Mouse (Mus musculus): ENCODE data around the gene Xpo4. TPM values are rescaled to one million over a fixed set of nuclear protein-coding genes. Genes with fewer than 3 reads are reported as not detected.
"Not testable (repeated sequence)": the region's sequence is repeated elsewhere in the genome, so short reads cannot be mapped to it uniquely, and the experiment has no call there.

The Xpo4 gene
- 10 to 100 TPM; 10.5 to 12.7 TPM for total RNA-seq (2021)

DNA sequence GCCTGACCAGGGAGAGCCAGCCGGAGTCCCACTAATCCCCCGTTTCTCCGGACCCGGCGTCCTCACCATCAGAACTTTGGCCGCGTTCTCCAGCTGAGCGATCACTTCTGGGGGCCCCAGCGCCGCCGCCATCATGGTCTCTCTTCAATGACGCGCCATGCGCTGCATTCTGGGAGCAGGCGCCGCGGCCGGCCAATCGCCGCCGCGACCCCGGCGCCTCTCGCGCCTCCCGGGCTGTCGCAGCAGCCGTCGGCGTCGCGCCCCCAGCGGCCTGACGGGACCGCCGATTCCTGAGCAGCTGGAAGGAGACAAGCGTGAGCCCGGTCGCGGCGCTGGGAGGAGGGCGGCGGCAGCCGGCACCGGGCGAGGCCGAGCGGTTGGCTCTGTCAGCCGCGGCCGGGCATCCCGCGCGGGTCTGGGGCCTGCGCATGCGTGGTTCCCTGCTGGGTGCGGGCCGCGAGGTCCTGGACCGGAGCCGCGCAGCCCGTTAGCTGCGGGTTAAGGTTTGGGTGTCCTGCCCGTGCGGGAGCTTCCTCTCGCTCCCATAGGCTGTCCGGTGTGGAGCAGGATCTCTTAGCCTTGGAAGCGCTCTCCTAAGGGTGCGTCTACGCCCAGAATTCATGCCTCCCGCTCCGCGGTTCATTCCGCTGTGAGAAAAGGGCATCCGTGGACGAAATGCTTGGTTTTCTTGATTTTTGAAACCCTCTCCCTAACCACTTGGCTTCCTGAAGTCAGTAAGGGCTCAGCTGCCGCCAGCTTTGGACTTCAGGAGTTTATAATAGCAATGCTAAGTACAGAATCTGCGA, at the start of gene Xpo4:
Xpo4 (minus strand) TSS at position 609 of the 806 bp plus-strand sequence.
- DNase-seq: peak; percentile 85 to 91
- intact Hi-C loops (cut with DNase I): no loop called here

DNA sequence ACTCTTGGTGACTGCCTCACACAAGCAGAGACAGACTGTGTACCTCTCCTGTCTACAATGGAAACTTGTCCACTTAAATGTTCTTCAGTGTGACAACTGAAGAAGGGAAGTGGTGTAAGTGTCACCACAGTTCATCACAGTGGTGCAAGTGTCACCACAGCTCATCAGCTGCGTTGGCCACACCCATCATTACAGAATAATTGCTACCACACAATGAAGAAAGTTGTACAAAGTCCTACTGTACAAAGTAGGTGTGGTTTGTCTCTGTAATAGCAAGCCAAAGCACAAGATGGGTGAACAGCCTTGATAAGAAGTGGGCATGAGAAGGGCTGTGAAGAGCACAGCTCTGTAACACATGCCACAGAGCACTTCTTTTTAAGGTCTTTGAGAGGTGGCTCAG, 47.7 kb upstream of the Xpo4 start:
- DNase-seq: no peak
- intact Hi-C loops (cut with DNase I): no loop called here

DNA sequence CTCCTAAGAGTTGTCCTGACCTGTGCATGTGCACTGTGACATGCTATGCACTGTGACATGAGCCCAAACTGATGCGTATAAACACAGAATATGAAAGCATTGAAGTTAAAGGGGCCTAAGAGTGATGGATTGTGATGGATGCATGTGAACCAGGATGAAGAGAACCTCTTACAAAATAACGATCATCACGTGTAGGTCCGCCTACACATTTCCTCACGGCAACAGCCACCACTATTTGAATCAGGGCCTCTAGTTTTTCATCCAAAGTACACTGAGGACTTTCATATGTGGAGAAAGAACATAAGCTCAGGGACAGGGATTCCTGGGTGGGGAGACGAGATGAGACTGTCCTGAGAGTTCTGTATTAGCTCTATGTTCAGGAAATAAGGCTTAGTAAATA, 45.8 kb upstream of the Xpo4 start:
- no peak for DNase-seq
- intact Hi-C loops (cut with DNase I): no loop called here

DNA sequence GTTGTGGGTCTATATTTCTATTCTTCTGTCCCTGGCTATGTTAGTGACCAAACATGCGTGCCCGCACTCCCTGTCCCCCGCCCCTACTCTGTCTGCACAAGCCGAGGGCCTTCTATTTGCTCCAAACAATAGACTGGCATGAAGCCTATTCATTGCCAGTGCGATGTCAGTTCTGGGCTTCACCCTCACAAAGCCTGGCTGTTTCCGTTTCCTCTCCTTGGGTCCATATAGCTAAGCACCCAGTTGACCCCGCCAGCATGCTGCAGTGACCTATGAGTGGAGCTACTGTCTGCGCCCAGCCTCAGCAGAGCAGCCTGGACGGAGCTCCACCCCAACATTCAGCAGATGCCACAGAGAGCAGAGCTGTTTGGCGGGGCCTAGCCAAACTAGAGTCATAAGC, 43.9 kb upstream of the Xpo4 start:
- DNase-seq: peak in 1 of 2 experiments; percentile 45
- intact Hi-C loops (cut with DNase I): loop anchor here (2.0 kb wide), 1 partner anchor 22 kb away; no protein-coding TSS in a partner anchor

DNA sequence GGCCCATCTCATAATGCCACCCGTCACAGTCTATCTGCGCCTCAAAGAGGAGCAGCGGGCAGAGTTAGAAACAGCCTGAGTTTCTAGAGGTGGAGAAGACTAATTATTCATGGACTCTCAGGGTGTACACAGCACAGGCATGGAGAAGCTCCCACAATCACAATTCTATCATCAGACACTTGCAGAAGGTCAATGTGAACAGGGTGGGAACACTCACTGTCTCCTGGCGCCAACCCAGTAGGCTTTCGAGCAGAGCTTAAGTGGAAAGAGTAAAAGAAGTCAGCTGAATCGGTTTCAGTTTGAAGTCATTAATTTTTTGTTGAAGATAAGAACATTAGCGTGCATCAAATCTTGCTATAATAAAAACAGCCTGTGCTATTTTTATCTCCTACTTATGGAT, 43.4 kb upstream of the Xpo4 start:
- peak; percentile 44 to 49 for DNase-seq
- intact Hi-C loops (cut with DNase I): loop anchor here (2.0 kb wide), 1 partner anchor 22 kb away; no protein-coding TSS in a partner anchor

DNA sequence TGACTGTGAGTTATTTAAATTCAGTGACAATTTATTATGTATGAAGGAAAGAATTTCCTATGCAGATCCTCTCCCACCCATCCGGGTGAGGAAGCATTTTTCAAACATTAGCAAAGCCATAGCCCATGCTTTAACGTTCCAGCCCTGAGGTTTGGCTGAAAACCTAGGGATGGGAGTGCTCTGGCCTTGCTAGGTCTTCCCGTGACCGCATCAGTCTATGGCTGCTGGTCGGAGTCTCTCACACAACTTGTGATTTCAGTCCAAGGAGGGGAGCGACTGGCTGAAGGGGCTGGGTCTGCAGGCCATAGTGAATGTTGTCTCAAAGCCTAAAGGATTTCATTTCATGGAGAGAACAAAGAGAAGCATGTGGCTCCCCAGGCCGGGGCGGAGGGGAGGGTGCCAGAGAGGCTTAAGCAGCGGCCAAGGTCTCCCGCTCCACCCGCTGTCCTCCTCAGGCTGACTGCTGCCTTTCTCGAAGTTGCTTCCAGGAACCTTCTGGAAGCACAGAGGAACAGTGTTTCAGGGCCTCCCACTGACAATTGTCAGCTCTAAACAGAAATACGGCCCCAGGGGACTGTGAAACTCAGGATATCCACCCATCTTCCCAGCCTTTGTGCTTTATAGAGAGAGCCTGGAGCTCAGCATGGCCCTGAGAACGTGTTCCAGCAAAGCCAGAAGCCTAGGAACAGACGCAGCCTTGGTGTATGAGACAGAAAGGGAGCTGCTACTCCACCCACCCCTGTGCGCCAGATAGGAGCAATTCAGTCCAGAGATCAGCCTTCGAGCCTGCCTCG, 42.1 kb upstream of the Xpo4 start:
- peak; percentile 59 to 64 for DNase-seq
- intact Hi-C loops (cut with DNase I): loop anchor here (2.0 kb wide), 1 partner anchor 38 kb away; no protein-coding TSS in a partner anchor

DNA sequence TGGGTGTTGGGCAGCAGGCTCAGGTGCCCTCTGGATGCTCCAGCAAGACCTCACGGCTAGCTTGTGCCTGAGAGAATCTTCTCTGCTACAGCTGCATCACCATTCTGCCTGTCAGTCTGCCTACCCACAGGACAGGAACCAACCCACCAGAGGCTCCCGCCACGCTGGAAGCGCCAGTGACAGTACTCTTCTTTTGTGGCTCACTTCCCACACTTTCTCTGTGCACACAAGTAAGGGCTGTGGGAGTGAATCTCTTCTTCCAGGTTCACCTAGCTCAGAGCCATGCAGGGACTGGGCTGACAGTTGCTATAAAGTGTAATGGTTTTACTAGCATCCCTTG, 41.5 kb upstream of the Xpo4 start:
- intact Hi-C loops (cut with DNase I): loop anchor here (2.0 kb wide), 1 partner anchor 38 kb away; no protein-coding TSS in a partner anchor
- no peak for DNase-seq

DNA sequence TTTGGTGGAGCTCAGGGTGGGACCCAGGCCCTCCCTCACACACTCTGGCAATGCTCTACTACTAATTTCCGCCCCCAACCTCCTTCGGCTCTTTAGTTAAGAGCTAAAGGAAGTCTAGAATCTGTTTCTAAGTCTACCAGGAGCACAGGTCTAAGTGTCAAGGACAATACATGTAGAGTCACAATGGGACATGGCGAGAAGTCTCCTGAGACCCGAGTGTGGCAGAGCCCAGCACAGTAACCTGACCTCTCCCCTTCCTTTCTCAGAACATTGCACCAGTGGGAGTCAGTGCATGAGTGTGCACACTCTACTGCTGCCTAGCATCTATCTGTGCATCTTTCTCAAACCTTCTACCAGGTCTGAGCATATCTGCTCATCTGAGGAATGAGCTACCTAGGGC, 40.5 kb upstream of the Xpo4 start:
- no peak for DNase-seq
- intact Hi-C loops (cut with DNase I): loop anchor here (2.0 kb wide), 1 partner anchor 39 kb away; no protein-coding TSS in a partner anchor

DNA sequence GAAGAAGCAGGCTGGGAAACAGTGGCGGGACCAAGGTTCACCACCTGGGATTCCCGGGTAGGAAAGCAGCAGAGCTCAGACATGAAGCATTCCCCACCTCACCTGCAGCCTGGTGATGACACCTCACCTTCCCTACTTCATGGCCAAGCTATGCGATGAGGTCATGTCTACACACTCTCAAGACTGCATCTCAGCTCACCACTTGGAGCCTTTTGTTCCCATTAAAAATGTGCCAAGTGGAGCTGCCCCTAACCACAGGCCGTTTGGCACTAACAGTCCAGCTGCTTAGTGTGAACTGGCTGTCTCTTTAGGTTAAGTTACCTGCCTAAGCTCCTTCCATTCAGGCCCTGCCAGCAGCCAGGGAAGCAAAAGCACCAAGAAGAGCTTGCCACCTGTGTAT, 39.8 kb upstream of the Xpo4 start:
- DNase-seq: no peak
- intact Hi-C loops (cut with DNase I): no loop called here

DNA sequence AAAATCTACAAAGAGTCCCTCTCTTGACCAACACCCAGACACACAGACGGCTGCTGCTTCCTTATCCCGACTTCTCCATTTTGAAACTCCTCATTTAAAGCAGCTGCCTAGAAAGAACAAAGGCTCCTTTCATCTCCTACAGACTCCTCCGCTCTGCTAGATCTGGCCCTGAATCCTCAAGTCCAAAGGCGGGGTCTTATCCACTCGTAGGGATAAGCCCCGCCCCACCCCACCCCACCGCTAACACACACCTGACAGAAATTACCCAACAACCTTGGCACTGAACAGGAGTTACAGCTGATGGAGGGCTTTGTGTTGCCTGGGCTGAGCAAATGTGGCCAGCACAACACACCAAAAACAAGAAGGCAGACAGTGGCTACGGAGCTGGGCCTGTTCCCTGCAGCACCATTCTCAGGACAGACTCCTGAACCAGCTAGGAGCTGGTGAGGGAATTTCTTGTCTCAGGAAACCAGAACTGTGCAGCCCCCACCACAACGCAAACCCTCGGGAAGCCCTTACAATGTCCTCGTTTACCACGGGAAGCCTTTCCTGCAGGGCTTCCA, 36.8 kb upstream of the Xpo4 start:
- no peak for DNase-seq
- intact Hi-C loops (cut with DNase I): no loop called here

DNA sequence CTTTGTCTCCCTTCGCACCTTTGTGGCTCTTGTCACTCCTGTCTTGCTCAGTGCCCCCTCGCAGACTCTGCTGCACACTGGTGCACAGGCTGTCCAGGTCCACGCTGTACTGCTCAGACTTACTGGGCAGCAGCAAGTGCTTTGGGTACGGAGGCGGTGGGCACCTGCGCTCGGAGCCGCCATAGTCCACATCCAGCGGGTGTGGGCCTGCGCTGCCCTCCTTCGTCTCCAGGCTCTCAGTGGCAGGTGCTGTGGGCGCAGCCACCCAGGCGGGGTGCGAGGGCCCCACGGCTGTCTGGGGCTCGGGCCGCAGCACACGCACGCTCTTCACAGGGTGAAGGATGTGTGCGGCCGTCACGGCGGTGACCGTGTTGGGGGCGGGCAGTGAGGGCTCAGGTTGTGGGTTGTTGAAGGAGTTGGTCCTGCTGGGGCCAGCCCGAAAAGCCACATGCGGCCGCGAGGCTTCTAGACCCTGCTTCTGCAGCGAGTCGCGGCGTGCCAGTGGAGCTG, 34.3 kb upstream of the Xpo4 start:
- intact Hi-C loops (cut with DNase I): no loop called here

DNA sequence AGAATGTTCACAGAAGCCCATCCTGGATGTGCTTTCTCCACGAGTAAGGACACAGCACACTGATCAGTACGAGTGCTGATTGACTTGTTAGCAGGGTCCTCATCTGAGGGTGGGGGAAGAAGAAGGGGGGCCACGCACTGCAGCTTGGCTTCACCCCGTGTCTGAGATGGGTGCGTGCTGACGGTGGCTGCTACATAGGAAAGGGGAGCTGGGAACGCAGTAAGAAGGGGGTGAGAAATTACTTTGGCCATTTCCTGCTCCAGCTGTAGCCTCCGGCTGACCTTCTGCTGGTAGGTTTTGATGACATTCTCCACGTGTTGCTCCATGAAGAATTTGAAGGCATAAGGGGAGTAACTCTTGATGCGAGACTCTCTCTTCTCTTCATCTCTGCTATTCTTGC, 33.8 kb upstream of the Xpo4 start:
- intact Hi-C loops (cut with DNase I): no loop called here
- DNase-seq: no peak

More for the DNA sequence above, 34.3 kb upstream of the Xpo4 start:
- no peak for DNase-seq

DNA sequence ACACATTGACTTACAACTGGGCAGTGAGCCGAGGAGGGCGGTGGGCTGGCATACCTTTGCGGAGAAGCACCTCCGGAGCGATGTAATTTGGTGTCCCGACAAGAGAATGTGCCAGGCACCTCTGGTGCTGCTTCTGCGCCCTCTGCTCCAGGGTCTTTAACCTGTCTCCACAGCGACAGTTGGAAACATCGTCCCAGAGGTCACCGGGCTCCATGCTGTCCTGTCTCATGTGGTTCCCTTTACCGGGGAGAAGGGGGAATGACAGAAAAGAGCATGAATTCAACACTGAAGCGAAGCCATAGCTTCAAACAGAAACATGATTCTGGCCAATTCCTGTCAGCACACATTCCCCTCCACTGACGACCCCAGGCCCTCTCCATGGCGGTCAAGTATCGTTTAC, 30.8 kb upstream of the Xpo4 start:
- DNase-seq: no peak

DNA sequence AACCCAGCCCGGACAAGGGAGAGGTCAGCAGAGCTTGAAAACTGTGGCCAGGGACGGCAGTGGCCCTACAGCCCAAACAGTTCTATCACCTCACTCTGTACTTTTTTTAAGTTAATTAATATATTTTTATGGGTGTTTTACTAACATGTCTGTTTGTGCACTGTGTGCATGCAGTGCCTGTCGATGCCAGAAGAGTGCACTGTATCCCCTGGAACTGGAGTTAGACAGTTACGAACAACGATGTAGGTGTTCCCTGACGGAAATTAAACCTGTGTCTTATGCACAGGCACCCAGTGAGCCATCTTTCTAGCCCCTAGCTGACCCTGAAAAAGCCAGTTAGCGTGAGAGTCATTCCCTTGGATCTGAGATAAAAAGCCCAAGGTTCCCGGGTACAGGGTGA, 30.3 kb upstream of the Xpo4 start:
- peak in 1 of 2 experiments; percentile 1 for DNase-seq
- intact Hi-C loops (cut with DNase I): no loop called here

More for the DNA sequence above, 30.8 kb upstream of the Xpo4 start:
- intact Hi-C loops (cut with DNase I): no loop called here

DNA sequence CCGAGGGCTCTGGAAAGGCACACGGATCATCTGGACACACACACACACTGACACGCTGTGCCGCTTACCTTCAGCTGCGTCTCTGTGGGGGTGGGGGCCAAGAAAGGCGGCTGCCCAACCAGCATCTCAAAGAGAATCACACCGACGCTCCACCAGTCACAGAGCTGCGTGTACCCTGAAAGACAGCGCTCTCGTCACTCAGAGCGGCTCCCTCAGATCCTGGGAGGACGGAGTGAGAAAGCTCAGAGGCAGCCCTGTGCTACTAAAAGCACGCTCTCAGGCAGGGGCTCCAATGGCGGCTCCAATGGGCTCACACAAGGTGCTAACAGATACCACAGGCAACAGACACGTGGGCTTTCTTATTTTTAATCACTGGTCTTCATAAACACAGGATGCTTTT, 29.0 kb upstream of the Xpo4 start:
- intact Hi-C loops (cut with DNase I): no loop called here
- no peak for DNase-seq

DNA sequence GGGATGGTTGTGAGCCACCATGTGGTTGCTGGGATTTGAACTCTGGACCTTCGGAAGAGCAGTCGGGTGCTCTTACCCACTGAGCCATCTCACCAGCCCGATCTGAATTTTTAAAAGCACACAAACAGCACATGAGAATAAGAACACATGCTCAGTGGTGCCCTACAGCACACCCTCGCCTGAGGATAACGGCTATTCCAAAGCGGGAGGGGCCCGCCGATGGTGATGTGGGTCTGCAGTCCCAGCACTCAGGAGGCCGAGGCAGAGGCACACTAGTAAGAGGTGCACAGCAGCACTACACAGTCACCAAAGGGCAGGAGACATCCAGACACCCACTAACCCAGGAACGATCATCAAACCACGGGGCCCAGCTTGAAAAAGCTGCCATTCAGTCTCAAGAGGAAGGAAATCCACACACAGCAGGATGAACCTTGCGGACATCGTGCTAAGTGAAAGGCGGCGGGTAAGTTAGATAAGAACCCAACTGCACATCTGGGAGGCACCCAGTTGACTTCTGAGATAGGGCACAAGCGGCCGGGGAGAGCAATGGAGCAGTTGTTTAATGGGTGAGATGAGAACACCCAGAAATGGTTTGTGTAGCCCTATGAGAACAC, 27.4 kb upstream of the Xpo4 start:
- DNase-seq: no peak
- intact Hi-C loops (cut with DNase I): no loop called here

DNA sequence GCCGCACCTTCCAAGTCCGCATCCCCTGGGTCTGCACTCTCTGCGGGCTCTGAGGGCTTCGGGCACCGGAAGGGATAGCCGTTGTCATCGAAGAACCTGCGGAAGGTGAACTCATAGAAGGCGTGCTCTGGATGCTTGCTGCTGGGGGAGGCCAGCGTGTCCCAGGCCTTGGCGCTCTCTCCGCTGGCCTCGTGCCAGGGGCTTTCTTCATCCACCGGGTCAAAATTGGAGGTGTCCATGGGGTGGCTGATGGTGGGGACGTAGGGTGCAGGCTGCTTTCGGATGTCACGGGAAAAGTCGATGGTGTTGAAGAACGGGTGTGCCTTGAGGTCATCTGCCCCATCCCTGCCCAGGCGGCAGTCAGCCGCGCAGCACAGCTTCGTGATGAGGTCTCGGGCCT, 26.1 kb upstream of the Xpo4 start:
- DNase-seq: no peak
- intact Hi-C loops (cut with DNase I): no loop called here

DNA sequence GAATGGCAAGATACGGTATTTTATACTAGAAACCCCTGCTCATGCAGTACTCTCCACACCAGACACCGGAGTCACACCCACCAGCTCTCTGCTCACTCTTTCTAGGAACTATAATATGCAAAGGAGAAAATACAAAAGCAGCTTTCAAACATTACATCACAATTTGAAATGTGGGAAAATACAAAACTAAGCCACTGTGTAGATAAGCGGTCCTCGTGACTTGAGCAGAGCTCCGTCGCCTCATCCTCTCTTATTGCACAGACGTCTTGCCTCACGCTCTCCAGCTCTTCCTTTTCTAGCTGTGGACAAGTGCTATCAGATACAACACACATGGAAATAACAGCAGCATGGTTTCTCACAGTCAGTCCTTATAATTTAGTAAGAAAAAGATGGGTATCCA, 25.5 kb upstream of the Xpo4 start:
- intact Hi-C loops (cut with DNase I): no loop called here

DNA sequence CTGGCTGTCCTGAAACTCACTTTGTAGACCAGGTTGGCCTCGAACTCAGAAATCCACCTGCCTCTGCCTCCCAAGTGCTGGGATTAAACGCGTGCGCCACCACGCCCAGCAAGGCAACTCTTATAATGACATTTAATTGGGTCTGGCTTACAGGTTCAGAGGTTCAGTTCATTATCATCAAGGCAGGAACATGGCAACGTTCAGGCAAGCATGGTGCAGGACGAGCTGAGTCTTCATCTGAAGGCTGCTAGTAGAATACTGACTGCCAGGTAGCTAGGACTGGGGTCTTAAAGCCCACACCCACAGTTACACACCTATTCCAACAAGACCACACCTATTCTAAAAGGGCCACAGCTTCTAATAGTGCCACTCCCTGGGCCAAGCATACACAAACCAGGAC, 22.8 kb upstream of the Xpo4 start:
- intact Hi-C loops (cut with DNase I): loop anchor here (10.0 kb wide), 1 partner anchor 317 kb away; no protein-coding TSS in a partner anchor
- not testable (repeated sequence) for DNase-seq

More for the DNA sequence above, 25.5 kb upstream of the Xpo4 start:
- no peak for DNase-seq

DNA sequence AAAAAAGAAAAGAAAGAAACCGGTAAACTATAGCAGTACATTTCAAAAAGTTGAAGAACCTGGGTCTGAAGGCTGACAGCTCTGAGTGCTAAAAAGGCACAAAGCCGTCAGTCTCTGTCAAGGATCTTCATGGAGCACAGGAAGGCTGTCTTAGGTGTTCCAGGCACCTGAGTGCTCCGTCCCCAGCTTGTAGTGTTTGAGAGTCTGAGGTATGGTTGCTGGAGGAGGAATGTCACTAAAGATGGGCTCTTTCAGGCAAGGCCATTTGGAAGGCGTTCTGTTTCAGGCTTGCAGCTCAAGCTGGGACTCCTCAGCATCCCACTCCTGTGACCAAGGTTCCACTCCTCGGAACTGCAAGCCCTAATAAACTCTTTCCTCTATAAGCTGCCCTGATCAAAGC, 22.2 kb upstream of the Xpo4 start:
- intact Hi-C loops (cut with DNase I): loop anchor here (2.0 to 10.0 kb wide), 2 partner anchors 111 to 317 kb away; partner anchors contain the start of gene Sap18
- no peak for DNase-seq

All from heart, postnatal 36 days (tissue).